Mouse (Mus musculus): ENCODE data around the gene Upk3a.

DNA sequence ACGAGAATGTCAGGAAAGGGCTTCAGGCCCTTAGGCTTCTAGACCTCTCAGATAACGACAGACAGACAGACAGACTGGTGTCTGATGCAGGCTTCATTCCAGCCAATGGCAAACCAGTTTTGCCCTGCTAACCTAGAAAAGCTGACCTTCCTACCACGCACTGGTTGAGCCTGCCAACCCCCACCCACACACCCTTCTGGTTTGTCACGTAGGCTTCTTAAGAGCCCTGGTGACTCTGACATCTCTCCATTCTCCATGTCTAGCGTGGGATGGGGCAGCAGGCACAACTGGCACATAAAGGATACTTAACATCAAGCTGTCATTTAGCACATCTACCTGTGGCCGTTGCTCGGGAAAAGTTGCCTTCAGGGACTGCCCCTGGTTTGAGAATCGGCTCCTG is 7.3 kb upstream of the Upk3a start:
- no peak for TF ChIP-seq EP300 (IDR thresholded peaks at IDR 0.05; ENCODE audit: low read depth)
- TF ChIP-seq CTCF (IDR thresholded peaks at IDR 0.05; ENCODE audit: low read depth) = no peak

Measured in liver, embryonic 14.5 days (tissue).